Mouse (Mus musculus) gonadal fat pad, adult 2 months (tissue): ENCODE measurements around the gene Alox15. TPM values are rescaled to one million over a fixed set of nuclear protein-coding genes. Genes with fewer than 3 reads are reported as not detected.
"Not testable (repeated sequence)": the region's sequence is repeated elsewhere in the genome, so short reads cannot be mapped to it uniquely, and the experiment has no call there.

Experiments
- DNase-seq: peaks from one replicate; pipeline ENCODE4 v3.0.0-alpha.2; 2012; ENCODE audit warnings: low read depth
- polyA plus RNA-seq: library from polyadenylated mRNA; depleted of rRNA; stranded (reverse); fragments of >200 nt; gene quantifications from 2 replicates; pipeline ENCODE4 v1.2.3, GENCODE M21; 2012; rRNA removed

The Alox15 gene
- 5.8 and 6.8 TPM in 2 replicates for polyA plus RNA-seq

DNA sequence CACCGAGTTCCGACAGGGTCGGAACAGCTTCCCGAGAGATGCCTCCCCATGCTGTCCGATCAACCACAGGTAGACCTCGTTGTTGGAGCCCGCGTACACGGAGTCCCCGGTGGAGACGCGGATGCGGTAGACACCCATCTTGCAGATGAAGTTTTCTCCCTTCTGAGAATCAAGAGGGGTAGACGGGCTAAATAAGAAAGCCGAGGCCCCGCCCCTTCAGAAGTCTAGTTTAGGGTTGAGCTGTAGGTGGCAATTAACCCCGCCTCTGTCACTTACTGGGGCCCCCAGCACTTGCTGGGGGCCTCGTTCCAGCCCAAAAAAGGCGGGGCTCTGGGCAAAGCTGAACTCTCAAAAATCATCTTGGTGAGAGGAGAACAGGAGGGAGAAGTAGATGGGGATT is at the start of gene Alox15:
Alox15 (minus strand) TSS at position 164 of the 400 bp plus-strand sequence.
- no peak for DNase-seq

DNA sequence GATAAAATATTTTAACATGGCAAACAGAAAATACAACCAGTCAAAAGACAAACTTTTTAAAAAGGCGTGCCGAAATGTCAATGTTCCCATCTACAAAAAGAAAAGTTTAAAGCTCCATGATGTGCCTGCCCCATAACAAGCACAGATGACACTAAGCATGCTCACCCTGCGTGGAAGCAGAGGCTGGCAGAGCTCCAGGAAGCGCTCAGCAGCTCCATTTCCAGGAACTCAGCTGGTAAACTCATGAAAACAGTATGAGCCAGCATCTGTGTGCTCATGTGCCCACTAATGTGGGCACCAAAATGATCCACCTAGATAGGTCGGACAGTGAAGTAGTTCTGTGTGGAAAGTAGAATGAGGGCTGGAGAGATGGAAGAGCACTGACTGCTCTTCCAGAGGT is 37.6 kb upstream of the Alox15 start:
- DNase-seq, result no peak

DNA sequence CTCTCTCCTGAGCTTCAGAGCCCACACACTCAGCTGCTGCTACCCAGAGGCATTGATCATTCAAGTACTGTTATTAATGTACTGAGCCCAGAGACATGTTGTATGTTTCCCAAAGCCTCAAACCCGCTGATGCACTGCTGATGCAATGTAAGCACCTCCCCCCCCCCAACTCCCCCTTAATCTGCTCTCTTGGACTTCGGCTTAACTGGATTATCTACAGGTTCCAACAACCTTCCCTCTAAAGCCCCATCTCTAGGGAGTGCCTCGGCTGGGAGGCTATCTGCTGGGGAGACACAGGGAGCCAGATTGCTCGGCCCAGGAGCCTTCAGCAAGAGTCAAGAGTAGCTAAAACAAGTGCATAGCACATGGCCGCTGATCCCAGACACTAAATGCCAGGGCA is 35.6 kb upstream of the Alox15 start:
- no peak for DNase-seq

DNA sequence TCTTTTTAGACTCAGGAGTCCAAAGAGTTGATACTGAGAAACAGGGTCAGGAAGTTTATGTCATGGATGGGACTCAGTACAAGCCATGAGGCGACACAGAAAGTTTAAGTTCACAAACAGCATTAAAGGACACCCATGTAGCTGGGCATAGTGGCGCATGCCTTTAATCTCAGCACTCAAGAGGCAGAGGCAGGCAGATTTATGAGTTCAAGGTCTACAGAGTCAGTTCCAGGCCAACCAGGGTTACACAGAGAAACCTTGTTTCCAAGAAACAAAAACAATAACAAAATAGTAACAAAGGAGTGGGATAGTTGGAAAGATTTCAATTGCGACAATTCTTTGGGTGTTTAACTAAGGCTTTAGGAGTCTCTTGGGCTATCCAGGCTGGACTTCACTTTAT is 32.3 kb upstream of the Alox15 start:
- DNase-seq, result no peak

DNA sequence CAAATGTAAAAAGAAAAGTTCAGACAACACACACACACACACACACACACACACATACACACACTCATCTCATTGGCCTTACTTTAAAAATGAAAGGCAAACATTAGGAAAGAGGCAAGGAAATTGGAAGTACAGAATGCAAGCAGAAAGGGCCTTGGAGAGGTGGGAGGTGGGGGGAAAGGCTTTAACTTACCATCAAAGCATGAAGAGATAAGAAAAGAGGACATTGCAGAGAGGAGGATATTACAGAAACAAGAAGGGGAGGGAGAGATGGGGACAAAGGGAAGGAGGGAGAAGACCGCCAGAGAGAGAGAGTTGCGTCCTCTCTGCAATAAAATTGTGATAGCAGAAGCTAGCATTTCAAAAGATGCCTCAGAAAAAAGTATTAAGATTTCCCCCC is 29.5 kb upstream of the Alox15 start:
- no peak for DNase-seq

DNA sequence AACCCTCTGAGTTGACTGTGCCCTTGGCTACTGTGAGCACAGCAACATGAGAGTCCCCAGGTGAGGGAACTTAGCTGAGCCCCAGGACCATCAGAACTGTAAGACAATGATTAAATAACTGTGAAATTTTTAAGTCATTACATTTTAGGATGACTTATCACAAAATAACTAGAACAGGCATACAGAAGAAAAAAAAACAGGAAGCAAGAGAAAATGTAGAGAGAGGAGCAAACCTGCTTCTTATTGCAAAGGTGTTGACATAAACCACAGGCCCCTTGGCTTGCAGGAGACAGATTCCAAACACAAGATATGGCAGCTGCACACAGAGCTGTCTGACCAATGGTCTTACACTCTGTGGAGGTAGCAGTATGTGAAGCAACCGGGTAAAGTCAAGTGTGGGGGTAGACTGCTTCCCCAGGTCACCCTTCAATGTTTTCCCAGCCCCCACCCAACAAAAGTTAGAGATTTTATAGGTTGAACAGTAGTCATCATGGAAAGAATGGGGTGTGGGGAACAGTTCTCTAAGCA is 28.7 kb upstream of the Alox15 start:
- DNase-seq, result no peak

DNA sequence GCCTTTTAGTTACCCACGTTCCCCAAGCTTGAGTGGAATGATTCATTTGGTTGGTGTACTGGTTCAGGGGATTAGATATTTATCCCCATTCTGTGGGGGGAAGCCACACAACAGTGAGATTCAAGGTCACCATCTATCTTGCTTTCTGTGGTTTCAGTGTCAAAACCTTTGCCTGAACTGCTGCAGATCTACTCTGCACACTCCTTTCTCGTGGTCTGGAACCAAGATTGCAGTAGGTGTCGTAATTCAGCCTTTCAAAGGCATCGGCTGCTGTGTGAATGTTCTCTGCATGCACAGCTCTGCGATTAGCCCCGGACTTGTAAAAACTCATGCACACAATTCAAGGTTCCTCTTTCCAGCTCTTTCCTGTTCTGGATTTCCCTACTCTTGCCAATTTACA is 24.2 kb upstream of the Alox15 start:
- DNase-seq, result no peak

DNA sequence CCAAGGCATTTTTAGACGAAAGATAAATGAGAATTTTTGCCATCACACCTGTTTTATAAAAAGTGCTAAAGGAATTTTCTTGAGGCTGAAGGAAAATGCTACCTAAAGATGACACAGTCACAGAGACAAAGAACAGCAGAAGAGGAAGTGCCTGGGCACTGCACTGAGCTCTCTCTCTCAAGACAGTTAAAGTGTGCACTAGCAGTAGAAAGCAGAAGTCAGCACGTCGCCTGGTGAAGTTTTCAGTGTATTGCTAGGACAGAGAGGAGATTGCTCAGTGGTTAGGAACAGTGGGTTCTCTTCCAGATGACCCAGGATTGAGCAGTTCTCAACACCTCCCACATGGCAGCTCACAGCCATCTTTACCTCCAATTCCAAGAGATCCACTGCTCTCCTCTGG is 22.5 kb upstream of the Alox15 start:
- DNase-seq, result no peak

DNA sequence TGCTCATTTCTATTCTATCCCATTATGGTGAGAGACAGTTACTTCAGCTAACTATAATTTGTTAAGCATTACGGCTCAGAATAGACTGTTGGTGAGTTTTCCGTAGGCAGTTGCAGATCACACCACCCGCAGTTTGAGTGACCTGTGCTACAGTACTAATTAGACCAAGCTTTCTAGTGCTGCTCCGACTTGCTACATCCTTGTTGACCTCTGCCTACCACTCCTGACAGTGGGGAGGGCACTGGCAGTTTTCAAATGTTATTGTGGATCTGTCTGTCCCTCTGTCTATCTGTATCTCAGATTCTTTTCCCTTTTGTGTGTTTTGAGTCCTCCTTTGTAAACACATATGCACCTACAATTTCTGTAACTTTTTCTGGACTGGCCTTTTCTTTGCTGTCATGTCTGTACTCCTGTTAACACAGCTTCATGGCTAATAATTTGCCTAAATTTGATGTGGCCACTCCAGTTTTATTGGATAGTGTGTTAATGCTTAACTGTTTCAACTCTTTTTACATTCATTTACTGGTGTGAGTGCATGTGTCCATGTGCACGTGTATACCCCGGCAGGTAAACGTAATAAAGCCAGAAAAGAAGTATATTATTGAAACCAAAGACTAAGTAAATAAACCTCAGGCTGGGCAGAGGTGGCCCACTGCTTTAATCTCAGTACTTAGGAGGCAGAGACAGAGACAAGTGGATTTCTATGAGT is 21.2 kb upstream of the Alox15 start:
- no peak for DNase-seq

DNA sequence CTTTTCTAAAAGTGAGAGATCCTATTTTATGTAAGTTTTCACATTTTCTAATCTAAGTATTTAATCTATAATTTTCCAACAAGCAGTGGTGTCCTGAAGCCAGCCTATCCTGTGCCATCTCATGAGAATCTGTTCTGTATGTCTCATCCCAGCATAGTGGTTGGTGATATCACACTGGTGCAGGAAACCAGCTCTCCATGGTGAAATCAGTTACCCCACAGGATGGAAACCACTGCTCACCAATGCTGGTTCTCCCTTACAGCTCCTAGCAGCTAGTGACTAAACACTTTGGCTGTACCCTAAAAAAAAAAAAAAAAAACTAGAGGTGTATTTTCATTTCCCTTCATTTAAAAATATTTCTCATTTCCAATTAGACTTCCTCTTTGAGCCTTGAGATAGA is 20.6 kb upstream of the Alox15 start:
- no peak for DNase-seq

DNA sequence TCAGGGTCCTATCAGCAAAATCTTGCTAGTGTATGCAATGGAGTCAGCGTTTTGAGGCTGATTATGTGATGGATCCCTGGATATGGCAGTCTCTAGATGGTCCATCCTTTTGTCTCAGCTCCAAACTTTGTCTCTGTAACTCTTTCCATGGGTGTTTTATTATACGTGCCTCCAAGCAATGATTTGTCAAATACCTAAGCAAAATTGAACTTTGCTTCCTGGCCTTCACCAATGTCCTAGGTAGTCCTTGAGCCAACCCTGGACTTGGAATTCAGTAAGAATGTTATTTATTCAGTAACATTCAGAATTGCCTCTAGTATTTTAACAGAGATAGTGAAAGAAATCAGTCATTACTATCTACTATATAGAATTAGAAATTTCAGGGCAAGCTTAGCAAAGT is 16.8 kb upstream of the Alox15 start:
- DNase-seq, result not testable (repeated sequence)

DNA sequence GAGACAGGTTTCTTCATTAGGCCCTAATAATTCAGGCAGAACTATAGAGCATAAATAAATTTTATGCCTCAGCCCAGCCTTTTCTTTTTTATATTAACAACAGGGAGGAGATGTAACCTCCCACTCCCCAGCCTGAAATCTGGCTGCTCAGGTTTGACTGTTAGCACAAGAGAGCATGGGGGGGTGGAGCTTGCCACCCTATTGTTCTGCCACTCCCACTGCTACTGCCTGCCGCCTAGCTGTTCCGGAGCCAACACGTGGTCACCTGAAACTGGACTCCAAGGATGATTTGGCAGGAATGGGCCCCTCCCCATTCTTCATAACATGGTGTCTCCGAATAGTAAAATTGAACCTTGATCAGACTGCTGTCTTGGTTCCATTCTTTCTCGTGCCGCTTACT is 15.9 kb upstream of the Alox15 start:
- DNase-seq, result not testable (repeated sequence)

DNA sequence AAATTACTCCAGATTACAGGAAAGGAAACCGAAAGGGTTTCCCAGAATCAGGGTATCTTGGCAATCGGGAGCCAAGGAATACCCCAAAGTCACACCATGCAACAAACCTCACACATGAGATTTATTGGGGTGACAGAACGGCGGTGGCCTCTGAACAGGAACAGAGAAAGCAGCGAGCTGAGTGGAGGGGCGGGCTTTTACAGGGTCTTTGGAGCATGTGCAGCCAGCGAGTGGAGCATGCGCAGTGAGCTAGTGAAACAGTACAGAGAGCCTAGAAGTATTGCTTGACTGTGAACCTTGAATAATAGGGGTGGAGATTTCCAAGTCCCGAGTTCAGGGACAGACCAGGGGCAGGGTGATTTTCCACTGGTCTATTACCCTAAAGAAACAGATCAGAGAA is 3.2 kb downstream of the Alox15 start:
- no peak for DNase-seq

DNA sequence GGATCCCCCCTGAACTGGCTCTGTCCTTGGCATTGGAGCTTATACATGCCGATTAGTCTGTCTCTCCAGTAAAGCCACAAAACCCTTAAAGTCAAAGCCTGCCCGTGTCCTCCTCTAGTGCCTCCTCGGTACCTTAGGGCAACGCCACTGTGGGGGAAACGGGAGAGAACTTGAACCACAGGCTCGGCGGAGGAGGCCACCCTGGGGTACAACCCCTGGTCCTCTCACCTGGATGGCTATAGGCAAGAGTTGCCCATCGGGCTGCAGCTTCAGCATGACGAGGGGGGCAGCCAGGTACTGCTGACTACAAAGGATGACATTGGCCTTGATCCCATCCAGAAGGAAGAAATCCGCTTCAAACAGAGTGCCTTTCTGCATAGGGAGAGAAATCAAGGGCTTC is 4.0 kb downstream of the Alox15 start:
- DNase-seq, result no peak

DNA sequence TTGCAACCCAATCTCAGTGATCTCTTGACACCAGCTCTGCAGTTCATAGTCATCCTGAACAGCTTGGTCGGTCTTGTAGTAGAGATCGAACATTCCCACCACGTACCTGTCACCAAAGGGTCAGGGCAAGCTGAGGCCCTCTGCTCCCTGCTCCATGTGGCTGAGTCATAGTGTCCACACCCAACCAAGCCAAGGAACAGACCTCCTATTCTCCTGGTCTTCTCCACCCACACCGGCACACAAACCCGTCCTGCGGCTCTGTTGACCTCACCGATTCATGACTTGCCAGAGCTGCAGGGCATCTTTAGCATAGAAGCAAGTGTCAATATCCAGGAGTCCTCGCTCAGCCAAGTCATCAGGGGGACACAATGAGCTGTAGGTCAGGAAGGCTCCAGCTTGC is 6.3 kb downstream of the Alox15 start:
- DNase-seq, result no peak

DNA sequence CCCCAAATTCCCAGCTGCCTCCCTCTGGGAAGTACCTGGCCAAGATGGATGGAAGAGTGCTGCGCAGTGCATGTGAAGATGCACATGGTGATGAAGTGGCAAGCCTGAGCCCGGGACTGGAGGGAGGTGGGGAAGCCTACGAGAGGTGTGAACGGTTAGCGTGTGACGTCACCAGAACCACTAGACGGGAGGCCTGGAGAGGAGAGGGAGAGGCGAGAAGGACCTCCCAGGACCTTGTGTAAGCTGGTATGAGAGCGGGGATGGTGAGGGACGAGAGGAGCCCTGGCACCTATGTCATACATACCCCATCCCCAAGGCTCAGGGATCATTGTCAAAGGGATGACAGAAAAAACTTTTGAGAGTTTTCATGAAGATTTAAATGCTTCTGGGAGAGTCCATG is 6.8 kb downstream of the Alox15 start:
- no peak for DNase-seq

DNA sequence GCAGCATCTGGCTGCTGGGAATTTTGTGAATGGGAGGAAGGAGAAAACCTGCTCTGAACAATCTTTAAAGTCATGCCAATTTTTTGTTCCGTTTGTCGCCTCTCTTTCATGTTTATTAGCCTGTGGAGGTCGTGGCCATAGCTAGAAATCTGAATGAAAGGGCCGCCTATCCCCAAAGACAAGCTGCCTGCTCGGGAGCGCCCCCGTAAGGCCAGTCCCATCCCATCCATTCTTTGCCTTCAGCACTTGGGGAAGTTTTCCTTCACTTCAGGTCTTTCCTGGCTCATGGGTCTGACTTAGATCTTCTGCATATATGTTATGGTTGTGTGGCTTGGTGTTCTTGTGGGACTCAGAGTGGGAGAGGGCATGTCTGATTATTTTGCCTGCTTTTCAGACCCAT is 12.3 kb downstream of the Alox15 start:
- DNase-seq, result no peak

DNA sequence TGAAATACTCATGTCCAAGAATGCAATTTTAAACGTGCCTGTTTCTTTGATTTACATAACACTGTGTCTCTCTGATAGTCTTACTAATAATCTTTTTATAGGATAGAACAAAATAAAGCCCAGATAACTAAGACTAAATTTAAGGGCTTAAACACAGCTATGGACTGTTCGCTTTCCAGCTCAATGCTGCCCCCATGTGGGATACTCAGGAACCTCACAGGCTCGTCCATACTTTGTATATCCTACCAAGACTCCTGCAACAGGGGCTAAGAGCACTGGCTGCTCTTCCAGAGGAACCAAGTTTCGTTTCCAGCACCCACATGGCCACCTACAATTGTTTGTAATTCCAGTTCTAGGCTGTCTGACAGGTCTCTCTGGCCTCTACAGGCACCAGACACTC is 17.4 kb downstream of the Alox15 start:
- DNase-seq, result no peak

DNA sequence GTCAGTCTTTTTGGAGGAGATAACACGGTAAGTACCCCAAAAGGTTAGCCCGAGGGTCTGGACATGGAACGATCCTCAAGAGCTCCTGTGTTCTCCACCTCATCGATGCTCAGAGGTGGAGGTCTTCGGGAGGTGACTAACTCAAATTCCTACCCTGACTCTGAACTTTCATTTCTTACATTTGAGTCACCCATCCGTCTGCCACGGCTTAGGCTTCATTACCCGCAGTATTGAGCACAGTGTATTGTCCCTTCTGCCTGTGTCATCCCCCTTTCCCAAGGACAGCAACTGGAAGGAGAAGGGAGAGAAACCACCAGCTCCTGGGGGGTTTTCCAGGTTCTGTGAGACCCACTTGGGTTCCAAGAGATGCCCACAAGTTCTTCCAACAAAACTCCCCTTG is 27.1 kb downstream of the Alox15 start:
- no peak for DNase-seq

DNA sequence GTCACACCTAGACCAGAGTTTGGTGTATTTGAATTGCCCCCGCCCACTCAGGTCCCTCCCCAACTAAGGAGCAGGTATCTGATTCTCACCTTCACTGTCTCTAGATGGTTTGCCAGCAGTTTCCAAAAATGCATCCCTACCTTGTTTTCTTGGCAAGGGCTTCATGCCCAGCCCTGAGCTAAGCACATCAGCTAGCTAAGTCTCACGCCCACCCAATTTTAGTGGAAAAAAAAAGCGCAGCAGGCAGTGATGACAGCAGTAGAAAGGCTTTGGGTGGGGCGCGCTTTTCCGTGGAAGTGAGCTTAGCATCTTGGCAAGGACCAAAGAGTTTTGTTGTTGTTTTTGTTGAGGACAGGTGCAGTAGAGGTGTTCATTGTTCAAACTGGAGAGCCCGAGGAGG is 29.3 kb downstream of the Alox15 start, which contains the start of gene Alox12e:
Alox12e (minus strand) TSS at position 101 of the 400 bp plus-strand sequence.
- no peak for DNase-seq

DNA sequence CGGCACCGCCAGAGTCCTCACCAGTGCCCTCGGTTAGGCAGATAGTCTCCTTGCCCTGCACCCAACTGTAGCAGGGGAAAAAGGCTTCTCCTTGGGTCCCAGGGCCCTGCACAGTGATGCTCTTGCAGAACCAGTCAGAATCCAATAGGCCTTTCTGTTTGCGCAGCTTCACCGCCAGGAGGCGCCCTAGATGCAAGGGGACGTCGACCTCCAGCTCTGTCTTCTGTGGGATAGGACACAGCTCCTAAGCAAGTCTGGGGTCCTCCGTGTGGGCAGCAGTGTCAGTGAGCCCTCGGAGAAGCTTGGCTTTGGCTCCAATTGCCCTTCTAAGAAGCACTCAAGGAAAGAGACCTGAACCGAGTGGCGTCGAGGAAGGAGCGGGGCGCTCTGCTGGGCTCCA is 30.2 kb downstream of the Alox15 start:
- no peak for DNase-seq

DNA sequence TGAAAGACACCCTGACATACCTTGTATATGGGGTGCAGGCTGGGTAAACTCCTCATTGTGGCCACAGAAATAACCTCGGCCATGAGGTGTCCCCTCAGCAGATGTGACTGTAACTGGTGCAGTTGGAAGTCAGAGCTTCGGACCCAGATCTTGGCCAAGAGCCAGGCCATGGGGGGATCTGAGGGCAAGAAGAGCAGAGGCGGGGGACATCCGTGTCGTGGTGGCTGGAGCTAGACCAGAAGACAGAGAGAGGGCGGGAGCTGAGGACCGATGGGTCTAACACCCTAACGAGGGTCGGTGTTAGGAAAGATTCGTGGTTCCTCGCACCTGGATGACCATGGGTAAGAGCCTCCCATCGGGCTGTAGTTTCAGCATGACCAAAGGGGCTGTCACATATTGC is 32.2 kb downstream of the Alox15 start:
- DNase-seq, result no peak

DNA sequence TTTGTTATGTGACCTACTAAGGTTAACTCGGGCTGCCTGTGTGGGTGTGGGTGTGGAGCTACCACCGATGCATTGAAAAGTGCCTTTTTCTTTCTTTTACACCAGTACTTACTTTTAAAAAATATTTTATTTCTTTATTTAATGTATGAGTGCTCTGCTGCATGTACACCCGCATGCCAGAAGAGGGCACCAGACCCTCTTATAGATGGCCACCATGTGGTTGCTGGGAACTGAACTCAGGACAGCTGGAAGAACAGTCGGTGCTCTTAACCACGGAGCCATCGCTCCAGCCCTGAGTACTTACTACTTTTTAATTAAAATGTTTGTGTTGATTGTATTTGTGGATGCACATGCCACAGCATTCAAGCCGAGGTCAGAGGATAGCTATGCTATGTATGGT is 38.0 kb downstream of the Alox15 start:
- DNase-seq, result no peak

DNA sequence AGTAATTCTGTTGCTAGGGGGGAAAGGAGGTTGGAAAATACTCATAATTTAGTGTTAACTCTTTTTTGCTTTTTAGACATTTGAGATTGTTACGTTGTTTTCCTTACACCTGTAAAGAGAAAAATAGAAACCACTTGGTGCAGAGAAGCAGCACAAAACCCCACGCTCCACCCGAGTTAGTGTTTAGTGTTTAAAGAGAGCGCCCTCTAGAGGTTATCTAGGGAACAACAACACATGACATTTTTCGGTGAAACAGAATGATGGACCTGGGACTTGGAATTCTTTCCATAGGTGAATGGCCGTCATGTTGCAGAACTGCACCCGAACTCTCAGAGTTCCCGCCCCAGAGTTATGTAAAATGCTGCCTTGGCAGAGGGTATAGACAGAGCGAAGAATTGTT is 42.5 kb downstream of the Alox15 start:
- no peak for DNase-seq
